Mouse (Mus musculus) ES-E14 (cell line): ENCODE results near the gene Dhrs1. TPM values are rescaled to one million over a fixed set of nuclear protein-coding genes. Genes with fewer than 3 reads are reported as not detected.

Experiments
- DNase-seq: peaks from one replicate; pipeline ENCODE4 v3.0.0-alpha.2; 2013; ENCODE audit warnings: low read depth, low spot score
- H3K27ac ChIP-seq: 2 replicates; pipeline ENCODE4 v1.5.1; 2012; ENCODE audit warnings: low read depth, mild to moderate bottlenecking, low read length, moderate library complexity, mixed read lengths; ENCODE audit not compliant: poor library complexity, insufficient read depth, severe bottlenecking
- H3K36me3 ChIP-seq: 2 replicates; pipeline ENCODE4 v1.6.1; 2012; ENCODE audit warnings: mild to moderate bottlenecking, low read length, moderate library complexity, mixed read lengths; ENCODE audit not compliant: control insufficient read depth, poor library complexity, insufficient read depth, severe bottlenecking
- H3K4me1 ChIP-seq, 2 experiments: fragments of 150-350 bp in 1 of 2; sonication (generic) in 1 of 2; 2 replicates each; pipeline ENCODE4 v1.6.1; 2012; ENCODE audit warnings: low read length in 2 of 2, mild to moderate bottlenecking in 1 of 2, mixed read lengths in 1 of 2; ENCODE audit not compliant: control insufficient read depth in 2 of 2, insufficient read depth in 2 of 2, poor library complexity in 1 of 2
- H3K4me3 ChIP-seq, 2 experiments: fragments of 150-350 bp in 1 of 2; sonication (generic) in 1 of 2; 2 replicates each; pipeline ENCODE4 v1.5.1; 2012; ENCODE audit warnings: low read length in 2 of 2, low read depth in 1 of 2, mild to moderate bottlenecking in 1 of 2, mixed read lengths in 1 of 2; ENCODE audit not compliant: insufficient read depth in 1 of 2, poor library complexity in 1 of 2, severe bottlenecking in 1 of 2
- H3K9ac ChIP-seq: 2 replicates; pipeline ENCODE4 v1.6.1; 2012; ENCODE audit warnings: low read depth, mild to moderate bottlenecking, low read length, mixed read lengths; ENCODE audit not compliant: poor library complexity, insufficient read depth, severe bottlenecking
- H3K9me3 ChIP-seq: fragments of 150-350 bp; sonication (generic); 2 replicates; pipeline ENCODE4 v1.6.1; 2012; ENCODE audit warnings: low read depth, mild to moderate bottlenecking, low read length; ENCODE audit not compliant: control insufficient read depth, insufficient read depth
- CHD2 ChIP-seq: IDR thresholded peaks from 2 replicates; pipeline ENCODE4 v1.6.1; 2014; ENCODE audit warnings: mild to moderate bottlenecking, low read depth, low read length, inconsistent platforms
- HCFC1 ChIP-seq: IDR thresholded peaks from 2 replicates; pipeline ENCODE4 v1.6.1; 2012; ENCODE audit warnings: low read length, inconsistent platforms, borderline replicate concordance; ENCODE audit not compliant: insufficient read depth
- MAFK ChIP-seq: IDR thresholded peaks from 2 replicates; pipeline ENCODE4 v1.6.1; 2014; ENCODE audit warnings: mild to moderate bottlenecking, low read depth, low read length, inconsistent platforms; ENCODE audit not compliant: insufficient read depth
- ZC3H11A ChIP-seq: IDR thresholded peaks from 2 replicates; pipeline ENCODE4 v1.6.1; 2012; ENCODE audit warnings: low read depth, mild to moderate bottlenecking, inconsistent platforms, low read length, borderline replicate concordance
- ZNF384 ChIP-seq: IDR thresholded peaks from 2 replicates; pipeline ENCODE4 v1.6.1; 2012; ENCODE audit warnings: low read depth, low read length, inconsistent platforms
- in situ Hi-C, 2 experiments: fragments of 600-800 bp; cut with MboI; formaldehyde crosslinking; loops; one replicate each; pipeline ENCODE4 v1.15.1; 2025; ENCODE audit warnings: low sequenced_read_pairs in 2 of 2, inconsistent platforms in 1 of 2; ENCODE audit not compliant: unreplicated experiment in 2 of 2
- total RNA-seq: library from RNA; depleted of rRNA; stranded (reverse); fragments of 300-350 nt; gene quantifications from 2 replicates; pipeline ENCODE4 v1.2.3, GENCODE M21; 2012

Gene Dhrs1
- total RNA-seq, 1 experiment, result 9.6 TPM

DNA sequence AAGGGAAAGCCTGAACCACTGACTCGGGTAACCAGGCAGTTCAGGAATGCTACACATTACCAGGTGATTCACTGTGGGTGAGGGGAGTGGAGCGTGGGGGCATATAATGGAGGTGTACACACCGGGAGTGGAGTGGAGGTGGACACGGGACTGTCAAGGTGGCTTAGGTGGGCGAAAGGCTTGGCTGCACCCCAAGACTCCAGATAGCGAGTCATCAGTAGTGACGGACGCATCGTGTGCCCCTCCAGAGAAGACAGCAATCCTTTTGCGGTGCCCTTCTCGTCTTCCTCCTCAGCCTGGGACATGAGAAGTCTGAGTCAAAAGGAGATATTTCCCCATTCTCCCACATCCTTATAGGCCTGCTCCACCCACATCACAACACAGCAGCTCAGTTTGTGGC lies 32.3 kb upstream of the Dhrs1 start:
- no peak overlapping the region for H3K27ac ChIP-seq
- H3K4me1 ChIP-seq, result peaks cover 0 to 7% of the 10 kb centered on the region in 2 experiments; a peak in 1 of 4 replicates
- no peak for TF ChIP-seq CHD2
- no peak for TF ChIP-seq ZC3H11A
- no peak for TF ChIP-seq HCFC1
- no peak for TF ChIP-seq ZNF384
- TF ChIP-seq MAFK, result no peak
- in situ Hi-C loops, result no loop called here
- H3K9me3 ChIP-seq, result no peaks in the 10 kb centered on the region
- DNase-seq, result no peak
- H3K36me3 ChIP-seq, result no peaks in the 10 kb centered on the region
- no peak overlapping the region for H3K9ac ChIP-seq
- no peak overlapping the region for H3K4me3 ChIP-seq

DNA sequence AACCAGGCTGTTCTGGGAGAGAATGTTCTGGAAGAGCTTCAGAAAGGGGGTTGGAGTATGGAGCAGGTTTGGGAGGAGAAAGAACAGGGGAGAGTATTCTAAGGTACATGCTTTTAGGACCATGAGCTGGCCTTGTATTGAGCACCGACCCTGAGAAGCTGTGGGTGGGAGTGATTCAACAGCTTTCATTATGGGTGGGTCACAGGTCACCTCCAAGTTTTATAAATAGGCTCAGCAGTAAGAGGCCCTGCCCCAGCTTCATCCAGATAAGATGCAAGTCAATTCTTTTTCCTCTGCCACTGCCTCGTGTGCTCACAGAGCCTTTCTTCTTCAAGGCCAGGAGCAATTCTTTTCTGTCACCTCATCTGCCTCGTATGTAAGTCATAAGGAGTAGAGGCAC lies 31.7 kb upstream of the Dhrs1 start:
- no peak for DNase-seq
- in situ Hi-C loops, result no loop called here
- Histone ChIP-seq H3K27ac (no peak overlapping the region), H3K4me3 (no peak overlapping the region), H3K9ac (no peak overlapping the region), H3K4me1 (peaks cover 0 to 7% of the 10 kb centered on the region in 2 experiments; a peak in 1 of 4 replicates), H3K9me3 (no peaks in the 10 kb centered on the region), H3K36me3 (no peaks in the 10 kb centered on the region)
- TF ChIP-seq ZC3H11A (no peak), CHD2 (no peak), HCFC1 (no peak), ZNF384 (no peak), MAFK (no peak)

DNA sequence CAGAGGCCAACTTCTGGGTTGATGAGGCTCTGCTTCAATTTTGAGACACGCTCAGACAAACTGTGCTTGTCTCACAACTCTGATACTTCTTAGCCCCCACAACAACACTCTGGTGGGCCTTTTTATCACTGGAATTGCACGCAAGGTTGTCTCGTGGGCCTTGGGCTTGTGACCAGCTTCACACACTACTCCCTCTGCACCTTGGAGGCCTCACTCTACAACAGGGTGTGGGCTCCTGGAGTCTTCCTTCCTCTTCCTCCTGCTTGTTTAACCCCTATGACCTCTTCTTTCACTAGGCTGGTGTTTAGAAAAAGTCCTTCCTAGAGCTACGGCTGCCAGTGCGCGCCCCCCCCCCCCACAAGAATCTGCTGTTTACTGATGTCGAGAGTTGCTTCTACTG lies 31.2 kb upstream of the Dhrs1 start:
- H3K4me1 ChIP-seq, result peaks cover 0 to 7% of the 10 kb centered on the region in 2 experiments; a peak in 1 of 4 replicates
- no peaks in the 10 kb centered on the region for H3K36me3 ChIP-seq
- in situ Hi-C loops, result no loop called here
- TF ChIP-seq ZC3H11A (no peak), ZNF384 (no peak), CHD2 (no peak), HCFC1 (no peak), MAFK (no peak)
- H3K4me3 ChIP-seq, result no peak overlapping the region
- H3K27ac ChIP-seq, result no peak overlapping the region
- no peaks in the 10 kb centered on the region for H3K9me3 ChIP-seq
- DNase-seq, result no peak
- no peak overlapping the region for H3K9ac ChIP-seq

DNA sequence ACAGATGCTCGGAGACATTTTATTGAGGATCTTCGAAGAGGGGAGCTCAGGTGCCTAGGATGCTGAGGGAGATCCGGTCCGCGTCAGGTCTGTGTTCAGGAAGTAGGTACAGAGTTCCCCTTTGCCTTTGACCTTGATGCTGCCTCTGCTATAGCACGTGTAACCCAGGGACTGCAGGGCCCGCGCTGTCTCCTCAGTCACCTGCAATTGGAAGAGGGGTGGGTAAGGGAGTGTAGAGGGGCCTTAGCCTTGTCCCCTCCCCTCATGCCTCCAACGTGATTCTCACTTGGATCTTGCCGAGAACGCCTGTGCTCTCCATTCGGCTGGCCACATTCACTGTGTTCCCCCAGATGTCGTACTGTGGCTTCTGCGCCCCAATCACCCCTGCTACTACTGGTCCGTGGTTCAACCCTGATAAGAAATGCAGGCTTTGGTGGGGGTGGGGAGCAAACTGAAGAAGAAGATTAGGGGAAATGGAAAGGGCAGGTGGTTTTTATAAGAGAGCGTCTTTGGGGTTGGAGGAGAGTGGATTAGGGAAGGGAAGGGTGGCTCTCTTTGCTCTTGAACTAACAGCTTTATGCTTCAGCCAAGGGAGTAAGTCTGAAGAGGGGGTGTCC lies 23.7 kb upstream of the Dhrs1 start:
- no peak for TF ChIP-seq CHD2
- H3K9ac ChIP-seq, result no peak overlapping the region
- no peaks in the 10 kb centered on the region for H3K9me3 ChIP-seq
- H3K4me1 ChIP-seq, result peaks cover 0 to 3% of the 10 kb centered on the region in 2 experiments; a peak in 1 of 4 replicates
- H3K36me3 ChIP-seq, result no peaks in the 10 kb centered on the region
- H3K4me3 ChIP-seq, result no peak overlapping the region
- no peak overlapping the region for H3K27ac ChIP-seq
- in situ Hi-C loops, result no loop called here
- DNase-seq, result no peak

DNA sequence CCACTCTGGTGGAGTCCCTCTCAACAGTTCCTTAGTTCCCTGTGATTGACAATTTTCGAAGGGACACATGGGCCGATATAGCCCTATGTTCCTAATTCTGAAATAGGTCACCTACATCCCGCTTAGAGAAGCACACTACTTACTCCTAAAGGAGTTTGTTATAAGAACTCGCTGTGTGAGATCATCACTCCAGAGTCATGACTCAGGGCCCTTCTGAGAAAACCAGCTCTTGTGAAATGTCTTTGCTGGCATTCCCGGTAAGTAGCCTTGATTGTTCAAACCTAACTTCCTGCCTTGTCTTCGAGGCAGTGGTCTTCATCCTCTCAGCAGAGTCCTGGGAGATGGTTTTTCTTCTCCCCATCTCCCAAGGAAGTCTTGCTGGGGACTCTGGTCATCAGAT lies 23.1 kb upstream of the Dhrs1 start:
- no peaks in the 10 kb centered on the region for H3K36me3 ChIP-seq
- H3K27ac ChIP-seq, result no peak overlapping the region
- H3K9me3 ChIP-seq, result no peaks in the 10 kb centered on the region
- TF ChIP-seq MAFK, result no peak
- no peak for TF ChIP-seq ZC3H11A
- TF ChIP-seq ZNF384, result no peak
- no peak for TF ChIP-seq CHD2
- TF ChIP-seq HCFC1, result no peak
- H3K9ac ChIP-seq, result no peak overlapping the region
- peaks cover 0 to 3% of the 10 kb centered on the region in 2 experiments; a peak in 1 of 4 replicates for H3K4me1 ChIP-seq
- in situ Hi-C loops, result no loop called here
- no peak for DNase-seq
- no peak overlapping the region for H3K4me3 ChIP-seq
